Comparison of ENCODE assay signal across 24 mouse cellular contexts in the genomic region with DNA sequence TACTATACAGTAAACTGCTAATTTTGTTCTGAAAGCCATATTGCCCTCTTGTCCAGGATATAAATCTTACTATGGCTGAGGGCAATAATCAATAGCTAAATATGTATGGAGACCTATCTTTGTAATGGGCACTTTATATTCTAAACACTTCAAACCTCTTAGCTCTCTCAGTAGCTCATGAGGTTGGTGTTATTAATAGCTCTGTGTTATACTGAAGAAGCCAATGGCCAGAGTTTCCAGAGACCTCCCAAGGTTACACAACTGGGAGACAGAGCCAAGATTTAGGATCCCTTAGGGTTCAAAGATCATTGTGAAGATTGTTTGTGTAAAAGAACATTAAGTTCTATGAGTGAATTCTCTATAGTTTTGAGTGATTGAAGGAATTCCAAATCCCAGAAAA. TPM values are rescaled to one million over a fixed set of nuclear protein-coding genes. Genes with fewer than 3 reads are reported as not detected.
DNase-seq lines count a peak whose midpoint lies in the region; ATAC-seq and TF ChIP-seq lines count a peak whose summit lies in the region.
"Had no signal": no experiment of that assay in that cellular context is flagged by ENCODE, and none has a peak within 500 bp of the region (broad histone marks: within the 10 kb centered on the region; RNA-seq: fewer than 3 reads in every experiment).

No protein-coding gene starts in this region.

- H3K4me1 ChIP-seq in heart, adult 2 months (ENCODE audit: control insufficient read depth, insufficient read depth, low read length), result peaks cover 8% of the 10 kb centered on the region; the same call in 1 of the 2 replicates
- H3K4me1 ChIP-seq in heart, embryonic 12.5 days (replicated peaks), result peaks cover 33% of the 10 kb centered on the region
- H3K4me1 ChIP-seq in heart, embryonic 14.5 days (ENCODE audit: control insufficient read depth in 2 of 2, insufficient read depth in 2 of 2, low read length in 2 of 2), result peaks cover 2 to 32% of the 10 kb centered on the region in 2 experiments; a peak in 3 of 4 replicates
- peaks cover 25% of the 10 kb centered on the region for H3K4me1 ChIP-seq in heart, embryonic 16.5 days (ENCODE audit: control insufficient read depth, insufficient read depth, low read length)
- H3K4me1 ChIP-seq: embryonic facial prominence, embryonic 10.5 days; embryonic facial prominence, embryonic 12.5 days; forebrain, embryonic 13.5 days had no signal

- H3K9ac ChIP-seq in heart, adult 2 months (ENCODE audit: low read depth, low read length), result no peak overlapping the region
- no peak overlapping the region for H3K9ac ChIP-seq in heart, embryonic 12.5 days
- H3K9ac ChIP-seq in heart, embryonic 14.5 days (ENCODE audit: low read length), result no peak overlapping the region
- H3K9ac ChIP-seq in heart, embryonic 16.5 days (ENCODE audit: low read length), result no peak overlapping the region
- H3K9ac ChIP-seq: embryonic facial prominence, embryonic 12.5 days; forebrain, embryonic 13.5 days had no signal

- no peak for ATAC-seq in heart, embryonic 12.5 days (ENCODE audit: insufficient number of reproducible peaks, low FRiP score)
- no peak for ATAC-seq in heart, embryonic 14.5 days (ENCODE audit: insufficient number of reproducible peaks, insufficient read depth, low FRiP score, low read depth)
- 0 out of 2 replicates have a peak, but pooled peaks have one; percentile 58 for ATAC-seq in heart, embryonic 16.5 days (replicated peaks; ENCODE audit: extremely low read depth, insufficient read depth, low FRiP score)
- ATAC-seq: activated CD4-positive, CD25-positive, alpha-beta regulatory T cell, adult 4 months; CD4-positive, CD25-positive, alpha-beta regulatory T cell, adult 4 months; forebrain, embryonic 13.5 days; Patski had no signal

- TF ChIP-seq POLR2A in heart, adult 2 months (IDR thresholded peaks at IDR 0.05; ENCODE audit: insufficient read depth, low read depth, low read length), result no peak

- no peak overlapping the region for H3K4me2 ChIP-seq in heart, embryonic 12.5 days
- H3K4me2 ChIP-seq in heart, embryonic 14.5 days (ENCODE audit: low read length), result peak overlapping the region; percentile 17; the same call in 1 of the 2 replicates
- no peak overlapping the region for H3K4me2 ChIP-seq in heart, embryonic 16.5 days (ENCODE audit: low read depth, low read length)
- H3K4me2 ChIP-seq: embryonic facial prominence, embryonic 12.5 days; forebrain, embryonic 13.5 days had no signal

- no peak overlapping the region for H3K4me3 ChIP-seq in heart, adult 2 months
- no peak overlapping the region for H3K4me3 ChIP-seq in heart, embryonic 12.5 days
- H3K4me3 ChIP-seq in heart, embryonic 14.5 days (ENCODE audit: control insufficient read depth in 1 of 2, insufficient read depth in 1 of 2, low read depth in 1 of 2, low read length in 2 of 2), result no peak overlapping the region
- H3K4me3 ChIP-seq in heart, embryonic 16.5 days (ENCODE audit: low read length), result no peak overlapping the region
- H3K4me3 ChIP-seq: embryonic facial prominence, embryonic 10.5 days; embryonic facial prominence, embryonic 12.5 days; forebrain, embryonic 13.5 days had no signal

- TF ChIP-seq CTCF in heart, adult 2 months (IDR thresholded peaks at IDR 0.05), result no peak

- no peak for DNase-seq in heart, adult 2 months
- DNase-seq in heart, postnatal 14 days, result no peak
- DNase-seq in heart, postnatal 25 days (ENCODE audit: low spot score), result no peak
- DNase-seq in heart, adult 11 months, result no peak
- DNase-seq in heart, adult 9 months (ENCODE audit: low spot score in 2 of 2), result no peak
- DNase-seq: adrenal gland, adult 8-10 months; adrenal gland, postnatal 14 days; adrenal gland, postnatal 36 days; B cell, adult 2 months; cerebellum, adult 11-12 months; cerebellum, adult 2 months; cerebellum, adult 9-10 months; cerebellum, postnatal 10 days; cerebellum, postnatal 25 days had no signal

- no peaks in the 10 kb centered on the region for H3K79me2 ChIP-seq in heart, adult 2 months (replicated peaks; ENCODE audit: control insufficient read depth, insufficient read depth, low read length)

- H3K27ac ChIP-seq in heart, adult 2 months, result peak overlapping the region; percentile 69
- H3K27ac ChIP-seq in heart, embryonic 12.5 days (ENCODE audit: poor library complexity, severe bottlenecking), result peak overlapping the region; percentile 44
- H3K27ac ChIP-seq in heart, embryonic 14.5 days (replicated peaks in 1 of 2; ENCODE audit: control insufficient read depth in 1 of 2, insufficient read depth in 1 of 2, low read depth in 2 of 2, low read length in 2 of 2), result peak overlapping the region in 1 of 2 experiments; percentile 58; a peak in 1 of 4 replicates
- H3K27ac ChIP-seq in heart, embryonic 16.5 days (ENCODE audit: low read length), result peak overlapping the region; percentile 63
- H3K27ac ChIP-seq: embryonic facial prominence, embryonic 10.5 days; embryonic facial prominence, embryonic 12.5 days; forebrain, embryonic 13.5 days had no signal

- no peak for TF ChIP-seq EP300 in heart, adult 2 months (IDR thresholded peaks at IDR 0.05; ENCODE audit: insufficient read depth, low read depth, low read length)

- H3K9me3 ChIP-seq in heart, embryonic 12.5 days (replicated peaks), result no peaks in the 10 kb centered on the region
- H3K9me3 ChIP-seq in heart, embryonic 14.5 days (ENCODE audit: control insufficient read depth, low read length), result no peaks in the 10 kb centered on the region
- no peaks in the 10 kb centered on the region for H3K9me3 ChIP-seq in heart, embryonic 16.5 days (replicated peaks; ENCODE audit: control insufficient read depth, low read length)
- H3K9me3 ChIP-seq: embryonic facial prominence, embryonic 10.5 days; embryonic facial prominence, embryonic 12.5 days; forebrain, embryonic 13.5 days; G1E had no signal

- H3K27me3 ChIP-seq in heart, adult 2 months (ENCODE audit: control insufficient read depth, insufficient read depth, low read length), result no peaks in the 10 kb centered on the region
- H3K27me3 ChIP-seq in heart, embryonic 12.5 days (replicated peaks), result no peaks in the 10 kb centered on the region
- H3K27me3 ChIP-seq in heart, embryonic 14.5 days (ENCODE audit: control insufficient read depth, insufficient read depth, low read length), result no peaks in the 10 kb centered on the region
- H3K27me3 ChIP-seq in heart, embryonic 16.5 days (ENCODE audit: control insufficient read depth, insufficient read depth, low read length), result no peaks in the 10 kb centered on the region
- H3K27me3 ChIP-seq: embryonic facial prominence, embryonic 12.5 days; forebrain, embryonic 13.5 days had no signal

- peaks cover 25% of the 10 kb centered on the region for H3K36me3 ChIP-seq in heart, adult 2 months (ENCODE audit: control insufficient read depth, insufficient read depth, low read length)
- peaks cover 24% of the 10 kb centered on the region for H3K36me3 ChIP-seq in heart, embryonic 12.5 days
- peaks cover 46% of the 10 kb centered on the region for H3K36me3 ChIP-seq in heart, embryonic 14.5 days (ENCODE audit: control insufficient read depth, insufficient read depth, low read length)
- peaks cover 22% of the 10 kb centered on the region for H3K36me3 ChIP-seq in heart, embryonic 16.5 days (ENCODE audit: control insufficient read depth, insufficient read depth)
- H3K36me3 ChIP-seq: embryonic facial prominence, embryonic 10.5 days; embryonic facial prominence, embryonic 12.5 days; G1E had no signal

- intact Hi-C loops in heart, adult 2 months (cut with DNase I), result no loop called here
- intact Hi-C loops in heart, postnatal 14 days (cut with DNase I), result no loop called here
- intact Hi-C loops in heart, postnatal 25 days (cut with DNase I), result no loop called here

RNA-seq across cellular contexts. Expression of gene Dcp1b, which starts 9.4 kb away (rescaled TPM):
- 1 to 10 TPM; 2.6 to 2.7 TPM for total RNA-seq in heart, adult 2 months (2021)
- 4.8 and 4.9 TPM in 2 replicates for polyA plus RNA-seq in heart, adult 2 months (2012; rRNA removed)
- total RNA-seq in heart, postnatal 14 days (2021), result 1 to 10 TPM; 4.0 to 4.4 TPM
- polyA plus RNA-seq in heart, embryonic 12.5 days (2016; fragmentation: Nextera tagmentation; extraction: Ambion mirVana), result 6.3 TPM in 2 replicates
- 1 to 10 TPM; 2.6 to 3.3 TPM for total RNA-seq in heart, postnatal 25 days (2021)
- 8.6 and 8.9 TPM in 2 replicates for polyA plus RNA-seq in heart, embryonic 14.5 days (2014; fragmentation: Nextera tagmentation; extraction: Ambion mirVana)
- 8.7 and 9.0 TPM in 2 replicates for polyA plus RNA-seq in heart, embryonic 16.5 days (2015; fragmentation: Nextera tagmentation; extraction: Ambion mirVana)

RNA-seq across cellular contexts. Expression of gene Cacna1c, which starts 30.5 kb away (rescaled TPM):
- 100 to 1,000 TPM; 194 to 228 TPM for total RNA-seq in heart, adult 2 months (2021)
- polyA plus RNA-seq in heart, adult 2 months (2012; rRNA removed), result 56.8 and 76.3 TPM in 2 replicates
- 100 to 1,000 TPM; 195 to 220 TPM for total RNA-seq in heart, postnatal 14 days (2021)
- polyA plus RNA-seq in heart, embryonic 12.5 days (2016; fragmentation: Nextera tagmentation; extraction: Ambion mirVana), result 58.1 and 63.4 TPM in 2 replicates
- 100 to 1,000 TPM; 182 to 191 TPM for total RNA-seq in heart, postnatal 25 days (2021)
- polyA plus RNA-seq in heart, embryonic 14.5 days (2014; fragmentation: Nextera tagmentation; extraction: Ambion mirVana), result 60.9 and 68.3 TPM in 2 replicates
- 66.2 and 72.2 TPM in 2 replicates for polyA plus RNA-seq in heart, embryonic 16.5 days (2015; fragmentation: Nextera tagmentation; extraction: Ambion mirVana)
- polyA plus RNA-seq: G1E had no signal
